Mouse (Mus musculus) monocyte, adult 2 months (primary cell): ENCODE results near the gene Arhgap42.

Source experiments
- DNase-seq, 2 experiments: peaks; one replicate each; pipeline ENCODE4 v3.0.0; 2022; ENCODE audit warnings: low spot score in 2 of 2, low read depth in 1 of 2

The Arhgap42 gene

DNA sequence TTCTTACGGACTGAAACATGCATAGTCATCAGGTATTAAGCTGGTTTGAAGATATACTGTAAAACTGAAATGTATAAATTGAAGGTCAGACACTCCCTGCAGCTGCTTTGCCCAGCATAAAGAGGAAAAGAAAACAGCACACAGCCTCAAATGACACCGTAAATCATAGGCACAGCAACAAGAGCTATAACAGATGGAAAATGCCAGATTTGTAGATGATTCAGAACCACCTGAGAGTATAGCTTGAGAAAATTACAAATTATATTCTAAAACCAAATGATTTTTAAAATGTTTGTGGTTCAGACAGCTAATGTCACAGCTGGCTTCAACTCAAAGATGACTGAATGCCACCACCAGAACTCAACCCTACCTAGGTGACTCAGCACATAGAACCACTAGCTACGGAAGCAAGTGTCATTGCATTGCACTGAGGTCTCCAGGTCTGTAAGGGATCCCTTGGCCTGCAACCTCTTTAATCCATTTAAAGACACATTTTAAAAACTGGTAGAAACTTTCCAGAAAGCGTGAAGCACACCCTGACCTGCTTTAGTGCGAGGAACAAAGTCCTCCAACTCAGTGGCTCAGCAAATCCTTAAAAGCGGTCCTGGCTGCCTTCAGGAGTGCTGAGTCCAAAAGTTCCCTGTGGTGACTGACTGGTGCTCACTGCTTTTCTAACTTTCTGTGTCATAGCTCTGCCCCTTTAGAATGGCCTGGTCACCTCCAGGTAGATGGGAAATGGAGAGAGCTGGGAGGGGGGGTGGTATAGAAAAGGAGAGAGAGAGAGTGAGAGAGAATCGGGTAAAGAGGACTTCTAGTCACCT lies 94.4 kb downstream of the Arhgap42 start:
- no peak for DNase-seq

DNA sequence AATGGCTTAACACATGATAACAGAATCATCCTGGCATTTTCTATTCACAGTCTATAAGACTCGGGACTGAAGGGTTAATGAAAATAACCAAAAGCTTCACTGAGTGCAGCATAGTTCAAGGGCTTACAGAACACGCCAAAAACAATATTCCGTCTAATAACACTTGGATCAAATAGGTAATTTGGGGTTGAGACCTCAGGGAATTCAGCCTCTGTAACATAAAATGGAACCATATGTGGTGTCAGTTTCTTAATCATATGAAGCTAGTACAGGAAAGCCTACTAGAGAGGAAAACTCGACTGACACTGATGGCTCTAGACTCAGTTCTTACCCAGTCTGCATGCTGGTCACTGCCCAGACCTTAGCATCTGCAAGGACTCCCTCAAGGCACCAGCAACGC lies 95.8 kb downstream of the Arhgap42 start:
- DNase-seq = no peak

DNA sequence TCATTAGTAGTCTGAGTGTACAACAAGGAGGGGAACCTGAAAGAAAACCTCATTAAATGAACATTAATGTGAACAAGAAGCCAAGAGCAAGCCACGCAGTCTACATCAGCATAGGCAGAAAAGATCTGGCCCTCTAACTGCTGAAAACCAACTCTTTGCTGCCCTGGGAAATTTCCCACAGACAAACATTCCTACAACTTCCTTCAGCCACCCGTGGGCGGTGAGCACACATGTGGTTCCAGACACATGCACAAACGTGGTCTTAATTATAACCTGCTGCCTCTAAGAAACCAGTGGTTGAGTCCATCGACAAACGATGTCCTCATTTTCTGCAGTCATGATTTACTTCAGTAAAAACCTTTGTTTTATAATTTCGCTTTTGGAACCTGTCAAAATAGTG lies 96.3 kb downstream of the Arhgap42 start:
- no peak for DNase-seq

DNA sequence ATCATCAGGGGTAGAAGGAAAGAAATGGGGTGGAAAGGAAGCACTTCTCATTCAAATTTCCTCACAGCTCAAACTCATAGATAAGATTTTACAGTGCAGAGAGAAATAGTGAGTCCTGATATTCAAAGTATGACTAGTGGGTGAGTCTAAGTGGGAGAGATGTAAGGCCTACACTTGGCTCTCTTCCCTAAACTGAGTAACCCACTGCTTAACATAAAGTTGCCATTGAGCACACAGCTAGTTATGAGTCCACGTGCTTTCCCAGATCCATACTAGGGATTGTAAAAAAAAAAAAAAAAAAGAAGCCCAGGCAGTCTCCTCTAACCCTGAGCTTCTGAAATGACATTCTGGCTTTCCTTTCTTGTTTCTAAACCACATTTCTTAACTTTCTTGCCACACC lies 96.8 kb downstream of the Arhgap42 start:
- DNase-seq = no peak

DNA sequence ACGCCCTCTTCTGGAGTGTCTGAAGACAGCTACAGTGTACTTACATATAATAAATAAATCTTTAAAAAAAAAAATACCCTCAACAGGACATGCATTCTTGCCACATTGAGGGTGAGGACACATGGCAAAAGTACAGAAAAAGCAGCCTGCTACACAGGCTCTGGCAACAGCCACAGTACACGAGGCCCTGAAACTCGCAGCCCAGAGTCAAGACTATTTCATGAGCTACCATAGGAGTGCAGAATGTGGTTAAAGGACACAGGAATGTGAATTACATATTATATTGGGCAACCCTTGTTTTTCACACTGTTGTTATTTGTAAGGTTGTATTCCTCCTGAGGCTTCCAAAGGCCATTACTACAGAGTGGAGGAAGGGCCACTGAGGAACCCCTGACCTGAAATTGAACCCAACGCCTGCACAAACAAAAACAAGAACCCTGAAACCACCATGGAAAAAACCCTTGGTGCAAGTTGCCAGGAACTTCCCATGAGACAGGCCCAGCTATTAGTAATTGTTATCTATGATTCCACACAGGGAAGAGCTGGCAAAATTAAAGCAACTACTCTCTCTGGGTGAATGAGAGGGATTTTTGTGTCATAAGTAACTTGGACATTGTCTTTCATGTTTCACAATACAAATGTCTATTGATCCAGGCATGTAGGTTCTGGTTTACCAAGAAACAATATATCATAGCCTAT lies 109.8 kb downstream of the Arhgap42 start:
- DNase-seq = no peak

DNA sequence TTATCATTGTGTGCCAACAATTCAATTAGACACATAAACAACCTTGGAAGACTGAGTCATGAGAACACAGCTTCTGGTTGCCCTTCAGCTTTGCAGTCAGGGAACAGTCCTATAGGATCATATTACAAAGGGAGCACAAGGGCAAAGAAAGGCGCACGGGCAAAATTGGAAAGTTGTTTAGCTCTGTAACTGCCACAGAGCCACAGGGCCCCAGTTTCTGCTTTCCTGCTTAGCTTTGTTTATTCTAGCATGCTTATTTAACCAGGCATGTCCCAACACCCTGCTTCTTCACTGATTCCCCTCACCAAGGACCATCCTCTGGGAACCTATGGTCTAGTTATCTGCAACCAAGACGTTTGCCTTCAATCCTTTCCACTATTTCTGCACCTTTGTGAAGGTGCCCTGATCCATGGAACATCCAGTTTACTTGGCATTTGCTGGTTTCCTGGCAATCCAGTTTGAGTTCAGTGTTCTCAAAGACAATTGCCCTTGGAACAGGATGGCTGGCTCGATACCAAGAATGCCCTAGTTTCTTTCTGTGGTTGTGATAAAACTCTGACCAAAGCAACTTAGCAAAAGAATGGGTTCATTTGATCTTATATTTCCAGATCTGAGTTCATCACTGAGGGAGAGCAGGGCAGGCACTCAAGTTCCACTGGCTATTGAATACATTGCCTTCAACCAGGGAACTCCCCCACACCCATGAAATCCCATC lies 111.7 kb downstream of the Arhgap42 start:
- no peak for DNase-seq

DNA sequence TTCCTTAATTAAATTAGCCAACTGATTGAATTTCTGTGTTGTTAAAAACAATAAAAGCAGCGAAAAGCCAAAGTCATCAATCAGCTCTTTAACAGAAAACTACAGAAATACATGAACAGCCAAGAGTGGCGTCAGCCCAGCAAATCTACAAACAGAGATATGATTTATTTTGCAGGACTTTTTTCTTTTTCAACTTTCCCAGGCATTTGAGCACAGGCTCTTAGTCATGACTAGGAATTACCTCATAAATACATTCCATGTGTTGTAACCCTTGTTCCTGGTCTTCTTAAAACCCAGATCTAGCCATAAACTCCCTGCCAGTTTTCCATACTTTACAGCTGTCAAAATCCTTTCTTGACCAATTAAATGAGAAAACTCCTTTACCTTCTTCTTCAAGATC lies 114.7 kb downstream of the Arhgap42 start:
- DNase-seq = no peak

DNA sequence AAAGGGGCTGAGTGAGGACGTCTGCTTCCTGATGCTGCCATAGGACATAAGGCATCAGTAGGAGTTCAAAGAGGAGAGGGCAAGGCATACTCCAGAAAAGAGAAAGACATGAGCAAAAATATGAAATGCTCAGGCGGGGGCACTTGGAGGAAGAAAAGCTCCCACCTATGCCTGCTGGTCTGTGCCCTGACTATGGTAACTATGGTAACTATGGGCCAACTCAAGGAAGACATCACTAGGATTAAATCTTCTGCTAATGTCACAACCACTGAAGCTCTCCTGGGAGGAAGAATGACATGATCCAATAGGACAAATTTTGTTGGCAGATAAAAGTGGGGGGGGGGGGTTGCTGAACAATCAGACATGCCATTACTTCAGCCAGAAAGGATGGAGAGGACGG lies 124.6 kb downstream of the Arhgap42 start:
- no peak for DNase-seq

DNA sequence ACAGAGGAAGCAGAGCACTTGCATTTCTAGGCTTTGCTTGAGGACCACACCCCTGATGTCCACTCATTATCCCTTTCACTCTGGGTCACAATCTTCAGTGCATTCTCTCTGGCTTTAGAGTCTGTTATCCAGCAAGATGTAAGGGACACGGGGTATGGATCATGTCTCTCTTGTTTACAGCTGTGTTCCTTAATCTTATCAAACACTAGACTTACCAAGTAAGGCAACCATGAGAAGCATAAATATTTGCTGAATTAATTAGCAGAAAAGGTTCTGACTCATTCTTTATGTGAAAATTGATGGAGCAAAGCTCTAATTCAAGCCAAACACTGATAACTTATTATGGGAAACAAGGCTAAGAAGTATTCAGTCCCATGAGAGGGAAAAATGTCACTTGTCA lies 125.1 kb downstream of the Arhgap42 start:
- DNase-seq = no peak

DNA sequence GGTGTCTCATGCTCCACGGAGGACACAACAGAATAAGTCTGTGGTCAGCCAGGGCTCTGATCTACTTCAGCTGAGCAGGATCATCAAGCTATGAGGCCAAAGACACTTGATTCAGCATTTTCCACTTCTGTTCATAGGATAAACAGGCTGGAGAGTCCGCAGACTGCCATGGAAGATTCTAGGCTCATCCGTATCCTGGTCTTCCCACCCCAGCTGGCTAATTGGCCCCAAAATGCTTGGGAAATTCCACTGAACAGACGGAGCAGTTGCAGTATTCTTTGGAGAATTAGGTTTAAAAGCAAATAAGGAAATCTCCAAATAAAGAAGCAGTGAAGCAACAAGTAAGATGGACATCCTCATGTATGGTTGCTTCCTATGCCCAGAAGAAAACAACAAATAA lies 126.0 kb downstream of the Arhgap42 start:
- no peak for DNase-seq

DNA sequence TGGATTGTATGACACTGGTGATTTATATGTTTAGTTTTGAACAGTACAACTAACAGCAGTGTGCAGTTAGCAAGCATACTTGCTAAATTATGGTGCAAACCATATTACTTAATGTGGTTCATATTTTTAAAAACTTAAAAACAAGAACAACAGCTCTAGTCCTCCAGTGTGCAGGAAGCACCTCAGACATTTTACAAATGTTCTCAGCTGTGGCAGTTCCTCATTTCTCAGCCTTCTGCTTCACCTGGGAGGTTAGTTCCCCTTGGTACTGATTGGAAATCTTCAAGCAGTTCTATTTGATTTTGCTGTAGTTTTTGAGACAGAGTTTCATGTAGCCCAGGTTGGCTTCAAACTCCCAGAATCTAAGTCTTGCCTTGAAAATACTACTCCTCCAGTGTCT lies 131.2 kb downstream of the Arhgap42 start:
- no peak for DNase-seq

DNA sequence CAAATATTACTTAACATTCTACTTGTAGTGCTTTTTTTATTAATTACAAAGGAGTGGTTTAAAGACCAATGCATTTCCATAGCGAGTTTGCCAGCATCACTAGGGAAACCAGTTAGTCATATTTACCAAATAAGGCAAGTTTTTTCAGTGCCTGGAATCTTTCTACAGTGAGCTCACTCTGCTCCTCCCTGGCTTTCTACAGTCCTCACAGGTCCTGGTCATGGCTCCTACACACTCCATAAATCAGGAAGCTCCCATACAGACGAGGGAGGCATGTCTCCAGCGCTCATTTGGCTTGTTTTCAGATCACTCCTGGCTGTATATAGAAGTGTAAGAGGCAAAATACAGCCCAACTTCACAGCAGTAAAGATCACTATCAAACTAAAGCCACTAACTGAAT lies 134.1 kb downstream of the Arhgap42 start:
- no peak for DNase-seq

DNA sequence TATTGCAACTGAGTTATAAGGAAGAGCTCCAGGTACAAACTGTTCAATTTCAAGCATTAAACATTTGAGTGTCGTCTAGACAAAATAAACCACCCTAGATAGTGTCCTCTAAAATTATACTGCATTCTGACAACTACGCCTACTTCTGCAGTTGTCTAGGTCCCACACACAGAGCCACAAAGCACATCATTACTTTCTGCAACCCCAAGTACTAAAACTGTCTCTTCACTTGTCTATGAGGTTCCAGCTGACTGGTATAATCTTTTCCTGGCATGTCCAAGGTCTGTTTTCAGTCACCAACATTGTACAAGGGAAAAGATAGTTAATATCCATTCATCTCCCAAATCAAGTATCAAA lies 136.8 kb downstream of the Arhgap42 start:
- no peak for DNase-seq

DNA sequence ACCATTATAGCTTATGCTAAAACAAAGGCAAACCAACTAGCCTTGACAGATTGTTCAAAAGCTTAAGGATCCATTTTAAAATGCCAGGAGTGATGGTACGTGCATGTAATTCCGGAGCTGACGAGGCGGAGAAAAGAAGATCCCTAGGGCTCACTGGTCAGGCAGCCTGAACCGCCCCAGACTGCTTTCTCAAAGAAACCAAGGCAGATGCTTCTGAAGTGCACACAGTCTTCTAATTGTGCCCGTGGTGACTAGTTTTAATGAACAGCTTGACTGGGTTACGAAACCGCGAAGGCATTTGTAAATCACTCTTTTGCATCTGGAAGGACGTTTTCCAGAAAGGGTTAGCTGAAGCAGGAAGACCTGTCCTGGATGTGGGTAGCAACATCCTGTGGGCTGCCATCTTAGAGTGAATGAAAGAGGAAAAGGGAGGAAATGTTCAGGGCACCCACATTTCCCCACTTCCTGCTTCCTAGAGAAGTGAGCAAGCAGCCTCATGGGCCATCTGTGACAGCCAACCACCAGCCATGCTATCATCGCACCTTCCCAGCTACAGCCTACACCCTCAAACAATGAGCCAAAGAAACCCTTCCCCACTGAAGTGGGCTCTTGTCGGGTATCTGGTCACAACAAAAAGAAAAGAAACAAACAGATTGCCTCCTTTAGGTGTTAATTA lies 137.3 kb downstream of the Arhgap42 start:
- no peak for DNase-seq

DNA sequence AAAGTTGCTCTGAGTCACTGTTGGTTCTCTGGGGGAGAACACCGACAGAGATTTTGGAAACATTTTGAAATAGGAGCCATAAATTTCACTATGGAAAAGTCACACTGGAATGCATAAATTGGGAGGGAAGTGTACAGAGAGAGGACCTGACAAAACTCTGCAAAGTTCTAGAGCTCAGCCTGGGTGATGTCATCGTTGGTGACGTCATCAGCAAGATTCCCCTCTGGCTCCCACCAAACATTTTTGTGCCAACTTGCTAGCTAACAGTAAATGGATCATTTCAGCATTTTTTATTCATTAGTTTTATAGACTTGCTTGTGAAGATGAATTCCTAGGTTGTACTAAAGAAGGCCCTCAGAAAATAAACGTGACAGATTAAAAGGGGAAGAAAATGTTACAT lies 137.8 kb downstream of the Arhgap42 start:
- DNase-seq = no peak

DNA sequence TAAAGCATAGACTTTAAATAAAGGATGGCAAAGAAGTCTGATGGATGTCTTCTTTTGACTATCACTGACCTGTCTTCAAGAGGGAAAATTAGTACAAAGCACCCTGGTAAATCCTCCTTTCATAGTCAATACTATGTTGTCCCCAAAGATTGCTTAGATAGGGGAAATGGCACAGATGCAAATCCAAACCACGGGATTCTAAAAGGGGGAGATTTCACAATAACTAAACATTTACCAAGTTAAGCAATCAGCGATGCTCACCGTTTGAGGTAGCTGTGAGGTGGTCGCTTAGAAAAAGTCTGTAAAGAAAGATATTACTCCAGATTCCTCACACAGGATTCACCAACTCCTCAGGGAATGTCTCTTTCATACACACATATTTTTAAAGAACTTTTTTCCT lies 141.1 kb downstream of the Arhgap42 start:
- no peak for DNase-seq

DNA sequence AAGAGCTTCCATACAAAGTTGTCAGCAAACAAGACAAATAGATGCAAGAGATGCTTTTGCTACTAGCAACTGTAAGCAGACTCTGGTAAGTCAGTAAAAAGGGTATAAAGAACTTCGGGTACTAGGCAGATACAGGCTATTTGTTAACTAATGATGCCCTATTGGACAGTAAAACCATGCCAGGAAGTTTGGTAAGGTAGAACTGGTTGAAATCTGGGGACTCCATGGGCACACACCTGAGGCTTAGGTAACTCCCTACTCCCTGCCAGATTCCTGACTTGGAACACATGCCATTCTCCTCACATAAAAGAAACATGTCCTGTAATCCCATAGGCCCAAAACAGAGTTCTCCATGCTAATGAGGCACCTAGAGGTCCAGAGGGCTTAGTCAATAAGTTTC lies 142.1 kb downstream of the Arhgap42 start:
- DNase-seq = no peak

DNA sequence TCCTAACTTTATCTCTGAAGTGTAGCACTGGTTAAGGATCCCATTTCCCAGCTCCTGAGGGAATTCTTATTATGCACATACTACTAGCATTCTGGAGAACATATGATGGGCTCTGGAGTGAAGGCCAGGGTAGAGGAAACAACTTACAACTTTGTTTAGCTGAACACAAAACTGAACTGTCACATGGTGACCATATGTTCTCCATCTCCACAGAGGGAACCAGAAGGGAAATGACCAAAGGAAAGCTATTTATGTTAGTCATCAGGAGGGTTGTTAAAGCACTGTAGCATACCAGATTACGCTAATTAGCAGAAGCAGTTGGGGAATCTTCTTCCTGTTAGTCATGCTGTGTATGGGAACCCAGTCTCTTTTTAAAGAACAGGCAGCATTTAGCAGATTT lies 145.8 kb downstream of the Arhgap42 start:
- DNase-seq = no peak

DNA sequence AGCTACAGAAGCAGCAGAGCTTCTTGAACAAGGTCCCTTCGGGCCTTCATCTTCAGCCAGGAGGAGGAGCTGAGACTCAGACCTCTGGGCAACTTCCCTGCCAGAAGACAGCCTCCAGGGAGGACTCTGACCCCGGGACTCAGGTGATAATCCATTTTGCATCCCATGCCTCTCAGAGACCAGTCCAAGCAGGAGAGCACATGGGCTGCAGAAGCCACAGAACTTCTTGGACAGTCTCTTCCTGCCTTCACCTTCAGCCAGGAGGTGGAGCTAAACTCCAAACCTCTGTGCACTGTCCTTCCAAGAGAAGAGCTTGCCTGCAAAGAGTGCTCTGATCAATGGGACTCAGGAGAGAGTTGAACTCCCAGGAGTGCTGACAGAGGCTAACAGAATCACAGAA lies 155.5 kb downstream of the Arhgap42 start:
- no peak for DNase-seq

DNA sequence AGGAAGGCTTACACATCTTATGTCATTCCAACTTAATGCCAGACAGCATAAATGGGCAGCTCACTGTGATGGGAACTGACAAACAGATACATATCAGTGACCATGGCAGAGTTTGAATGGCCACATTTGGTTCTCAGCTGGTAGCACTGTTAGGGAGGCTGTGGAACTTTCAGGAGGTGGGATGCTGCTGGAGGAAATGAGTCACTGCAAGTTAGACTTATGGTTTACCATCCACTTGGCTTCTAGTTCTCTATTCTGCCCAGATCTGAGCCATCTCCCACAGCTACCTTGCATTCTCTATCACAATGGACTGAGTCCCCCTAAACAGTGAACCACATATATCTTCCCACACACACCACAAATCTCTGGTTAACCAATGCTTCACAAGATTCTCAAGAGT lies 186.0 kb downstream of the Arhgap42 start:
- DNase-seq = no peak

DNA sequence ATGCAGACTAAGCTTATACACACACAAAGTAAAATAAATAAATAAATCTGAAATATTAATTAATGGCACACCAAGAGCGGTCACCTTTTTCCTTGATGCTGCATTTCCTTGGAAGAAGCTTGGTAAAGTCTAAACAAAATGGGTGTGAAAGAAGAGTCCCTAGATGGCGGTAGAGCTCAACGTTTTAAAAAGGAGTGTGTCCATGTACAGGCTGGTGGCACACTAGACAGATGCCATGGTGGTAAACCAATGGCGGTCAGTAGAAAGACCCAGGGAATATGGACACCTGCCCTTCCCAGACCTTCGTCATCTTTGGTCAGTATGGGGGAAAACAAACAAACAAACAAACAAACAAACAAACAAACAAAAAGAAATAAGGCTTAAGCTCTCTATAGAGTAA lies 187.7 kb downstream of the Arhgap42 start:
- DNase-seq = no peak

DNA sequence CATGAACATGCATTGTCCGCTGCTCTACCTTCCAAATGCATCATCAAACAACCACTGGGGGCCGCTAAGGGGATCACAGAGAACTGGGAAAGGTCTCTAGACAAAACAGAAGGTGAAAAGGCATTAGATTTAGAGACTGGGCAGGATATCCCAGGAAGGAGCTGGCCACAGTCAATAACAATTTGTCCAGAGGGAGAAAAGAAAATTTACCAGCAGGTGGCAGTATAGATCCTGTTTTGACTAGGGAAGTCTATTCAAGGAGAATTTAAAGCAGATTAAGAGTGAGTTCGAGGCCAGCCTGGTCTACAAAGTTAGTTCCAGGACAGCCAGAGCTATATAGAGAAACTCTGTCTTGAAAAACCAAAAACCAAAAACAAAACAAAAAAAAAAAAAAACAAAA lies 189.7 kb downstream of the Arhgap42 start:
- no peak for DNase-seq
